Mouse (Mus musculus): ENCODE data around the gene Frat1. TPM values are rescaled to one million over a fixed set of nuclear protein-coding genes. Genes with fewer than 3 reads are reported as not detected.
A peak's percentile ranks its signal among the peaks of the same experiment; 100 is the strongest.

Gene Frat1
- not detected in 2 replicates for polyA plus RNA-seq (2012; ENCODE audit: insufficient read depth, insufficient read length, low replicate concordance, missing spikeins)

GRCm38 (mm10) chr19:41829381-41830105, at the start of gene Frat1:
Gene Frat1 (plus strand): TSS chr19:41829970.
- Histone ChIP-seq H3K4me3 (ENCODE audit: insufficient read depth, low read depth, low read length) (peak within 1 kb of the TSS; percentile 92), H3K27ac (ENCODE audit: insufficient read depth, low read depth, low read length) (peak within 1 kb of the TSS; percentile 96), H3K4me1 (ENCODE audit: control insufficient read depth, insufficient read depth, low read length) (peaks cover 11% of the 10 kb centered on the region)
- WGBS: under 1% methylated on average over 39 of the region's 39 CpGs
- TF ChIP-seq POLR2A (IDR thresholded peaks at IDR 0.05; ENCODE audit: insufficient read depth, low read depth, low read length): peak; percentile 71
- no peak for TF ChIP-seq CTCF (IDR thresholded peaks at IDR 0.05; ENCODE audit: insufficient read depth, low read depth, low read length)

- TF ChIP-seq POLR2A (IDR thresholded peaks at IDR 0.05; ENCODE audit: insufficient read depth, low read depth, low read length) (no peak), CTCF (IDR thresholded peaks at IDR 0.05; ENCODE audit: insufficient read depth, low read depth, low read length) (no peak)
- Histone ChIP-seq H3K4me3 (ENCODE audit: insufficient read depth, low read depth, low read length) (no peak overlapping the region), H3K27ac (ENCODE audit: insufficient read depth, low read depth, low read length) (no peak overlapping the region), H3K4me1 (ENCODE audit: control insufficient read depth, insufficient read depth, low read length) (no peaks in the 10 kb centered on the region)
- WGBS: 92% methylated on average over 1 of the region's 1 CpGs
Measured at GRCm38 (mm10) chr19:41786896-41787295, 42.9 kb upstream of the Frat1 start.

- whole genome bisulfite sequencing: 63% methylated on average over 10 of the region's 10 CpGs
- Histone ChIP-seq H3K4me3 (ENCODE audit: insufficient read depth, low read depth, low read length) (no peak overlapping the region), H3K27ac (ENCODE audit: insufficient read depth, low read depth, low read length) (no peak overlapping the region), H3K4me1 (ENCODE audit: control insufficient read depth, insufficient read depth, low read length) (no peaks in the 10 kb centered on the region)
- TF ChIP-seq CTCF (IDR thresholded peaks at IDR 0.05; ENCODE audit: insufficient read depth, low read depth, low read length): no peak
- no peak for TF ChIP-seq POLR2A (IDR thresholded peaks at IDR 0.05; ENCODE audit: insufficient read depth, low read depth, low read length)
Measured at GRCm38 (mm10) chr19:41789110-41789961, 40.4 kb upstream of the Frat1 start.

- Histone ChIP-seq H3K4me1 (ENCODE audit: control insufficient read depth, insufficient read depth, low read length) (no peaks in the 10 kb centered on the region), H3K27ac (ENCODE audit: insufficient read depth, low read depth, low read length) (no peak overlapping the region), H3K4me3 (ENCODE audit: insufficient read depth, low read depth, low read length) (no peak overlapping the region)
- TF ChIP-seq CTCF (IDR thresholded peaks at IDR 0.05; ENCODE audit: insufficient read depth, low read depth, low read length): no peak
- TF ChIP-seq POLR2A (IDR thresholded peaks at IDR 0.05; ENCODE audit: insufficient read depth, low read depth, low read length): no peak
- 92% methylated on average over 2 of the region's 2 CpGs for WGBS
Measured at GRCm38 (mm10) chr19:41791384-41791783, 38.4 kb upstream of the Frat1 start.

GRCm38 (mm10) chr19:41792934-41793486, 36.8 kb upstream of the Frat1 start:
- Histone ChIP-seq H3K4me3 (ENCODE audit: insufficient read depth, low read depth, low read length) (no peak overlapping the region), H3K27ac (ENCODE audit: insufficient read depth, low read depth, low read length) (no peak overlapping the region), H3K4me1 (ENCODE audit: control insufficient read depth, insufficient read depth, low read length) (no peaks in the 10 kb centered on the region)
- TF ChIP-seq POLR2A (IDR thresholded peaks at IDR 0.05; ENCODE audit: insufficient read depth, low read depth, low read length): no peak
- TF ChIP-seq CTCF (IDR thresholded peaks at IDR 0.05; ENCODE audit: insufficient read depth, low read depth, low read length): no peak
- WGBS: 91% methylated on average over 1 of the region's 1 CpGs

GRCm38 (mm10) chr19:41794017-41794416, 35.8 kb upstream of the Frat1 start:
- TF ChIP-seq CTCF (IDR thresholded peaks at IDR 0.05; ENCODE audit: insufficient read depth, low read depth, low read length): no peak
- TF ChIP-seq POLR2A (IDR thresholded peaks at IDR 0.05; ENCODE audit: insufficient read depth, low read depth, low read length): no peak
- Histone ChIP-seq H3K4me1 (ENCODE audit: control insufficient read depth, insufficient read depth, low read length) (no peaks in the 10 kb centered on the region), H3K27ac (ENCODE audit: insufficient read depth, low read depth, low read length) (no peak overlapping the region), H3K4me3 (ENCODE audit: insufficient read depth, low read depth, low read length) (no peak overlapping the region)

- no peak overlapping the region for H3K4me3 ChIP-seq (ENCODE audit: insufficient read depth, low read depth, low read length)
- no peak for TF ChIP-seq POLR2A (IDR thresholded peaks at IDR 0.05; ENCODE audit: insufficient read depth, low read depth, low read length)
- no peaks in the 10 kb centered on the region for H3K4me1 ChIP-seq (ENCODE audit: control insufficient read depth, insufficient read depth, low read length)
- 50% methylated on average over 6 of the region's 6 CpGs for whole genome bisulfite sequencing
- H3K27ac ChIP-seq (ENCODE audit: insufficient read depth, low read depth, low read length): no peak overlapping the region
Measured at GRCm38 (mm10) chr19:41794901-41795300, 34.9 kb upstream of the Frat1 start.

- no peak overlapping the region for H3K27ac ChIP-seq (ENCODE audit: insufficient read depth, low read depth, low read length)
- TF ChIP-seq CTCF (IDR thresholded peaks at IDR 0.05; ENCODE audit: insufficient read depth, low read depth, low read length): no peak
- TF ChIP-seq POLR2A (IDR thresholded peaks at IDR 0.05; ENCODE audit: insufficient read depth, low read depth, low read length): no peak
- 87% methylated on average over 3 of the region's 3 CpGs for WGBS
- H3K4me3 ChIP-seq (ENCODE audit: insufficient read depth, low read depth, low read length): no peak overlapping the region
- no peaks in the 10 kb centered on the region; the same call in 1 of the 2 replicates for H3K4me1 ChIP-seq (ENCODE audit: control insufficient read depth, insufficient read depth, low read length)
Measured at GRCm38 (mm10) chr19:41796148-41796760, 33.5 kb upstream of the Frat1 start.
